Mouse (Mus musculus): ENCODE measurements around the gene Ezr. TPM values are rescaled to one million over a fixed set of nuclear protein-coding genes. Genes with fewer than 3 reads are reported as not detected.
"Not testable (repeated sequence)": the region's sequence is repeated elsewhere in the genome, so short reads cannot be mapped to it uniquely, and the experiment has no call there.

Ezr gene
- total RNA-seq, 2 experiments from 2014 or later, result 48.8 to 56.9 TPM

- no peak for DNase-seq
- intact Hi-C loops (cut with DNase I), result no loop called here
These were observed 51.5 kb downstream of the Ezr start for GRCm38 (mm10) chr17:6731132-6731531.

GRCm38 (mm10) chr17:6729244-6729742 is 53.3 kb downstream of the Ezr start:
- peak in 1 of 2 experiments; percentile 7 for DNase-seq
- intact Hi-C loops (cut with DNase I), result no loop called here

GRCm38 (mm10) chr17:6727996-6728610 is 54.5 kb downstream of the Ezr start:
- DNase-seq, result no peak
- intact Hi-C loops (cut with DNase I), result no loop called here

GRCm38 (mm10) chr17:6713944-6714343 is 68.6 kb downstream of the Ezr start:
- intact Hi-C loops (cut with DNase I); DNase-seq: not testable (repeated sequence)

GRCm38 (mm10) chr17:6713483-6713882 is 69.1 kb downstream of the Ezr start:
- intact Hi-C loops (cut with DNase I); DNase-seq: not testable (repeated sequence)

- intact Hi-C loops (cut with DNase I); DNase-seq: not testable (repeated sequence)
These were observed 74.4 kb downstream of the Ezr start for GRCm38 (mm10) chr17:6708194-6708593.

- DNase-seq; intact Hi-C loops (cut with DNase I): not testable (repeated sequence)
These were observed 75.2 kb downstream of the Ezr start for GRCm38 (mm10) chr17:6707422-6707821.

GRCm38 (mm10) chr17:6706448-6706847 is 76.1 kb downstream of the Ezr start:
- DNase-seq; intact Hi-C loops (cut with DNase I): not testable (repeated sequence)

- intact Hi-C loops (cut with DNase I), result not testable (repeated sequence)
These were observed 79.0 kb downstream of the Ezr start for GRCm38 (mm10) chr17:6703381-6704270.

GRCm38 (mm10) chr17:6702625-6703221 is 79.9 kb downstream of the Ezr start:
- intact Hi-C loops (cut with DNase I); DNase-seq: not testable (repeated sequence)

More at GRCm38 (mm10) chr17:6703381-6704270, 79.0 kb downstream of the Ezr start:
- DNase-seq, result not testable (repeated sequence)

GRCm38 (mm10) chr17:6700077-6700476 is 82.5 kb downstream of the Ezr start:
- intact Hi-C loops (cut with DNase I); DNase-seq: not testable (repeated sequence)

- DNase-seq, result not testable (repeated sequence)
These were observed 83.1 kb downstream of the Ezr start for GRCm38 (mm10) chr17:6699502-6699901.

GRCm38 (mm10) chr17:6697224-6697775 is 85.3 kb downstream of the Ezr start:
- peak; percentile 49 to 58 for DNase-seq
- intact Hi-C loops (cut with DNase I), result not testable (repeated sequence)

More at GRCm38 (mm10) chr17:6699502-6699901, 83.1 kb downstream of the Ezr start:
- intact Hi-C loops (cut with DNase I), result loop anchor here (2.0 kb wide), 1 partner anchor 43 kb away; no protein-coding TSS in a partner anchor

GRCm38 (mm10) chr17:6696521-6696920 is 86.1 kb downstream of the Ezr start:
- DNase-seq, result not testable (repeated sequence)

GRCm38 (mm10) chr17:6695712-6696111 is 86.9 kb downstream of the Ezr start:
- DNase-seq; intact Hi-C loops (cut with DNase I): not testable (repeated sequence)

More at GRCm38 (mm10) chr17:6696521-6696920, 86.1 kb downstream of the Ezr start:
- intact Hi-C loops (cut with DNase I), result not testable (repeated sequence)

- peak; percentile 89 to 95 for DNase-seq
- intact Hi-C loops (cut with DNase I), result not testable (repeated sequence)
These were observed 91.0 kb downstream of the Ezr start for GRCm38 (mm10) chr17:6691596-6691995.

GRCm38 (mm10) chr17:6689344-6689743 is 93.2 kb downstream of the Ezr start:
- intact Hi-C loops (cut with DNase I); DNase-seq: not testable (repeated sequence)

Data from heart, postnatal 14 days (tissue).